Mouse (Mus musculus): Measurements from ENCODE around the gene Zfp277. TPM values are rescaled to one million over a fixed set of nuclear protein-coding genes. Genes with fewer than 3 reads are reported as not detected.

Zfp277 gene
- polyA plus RNA-seq, 1 experiment from 2014 or later: 35.8 TPM

DNA sequence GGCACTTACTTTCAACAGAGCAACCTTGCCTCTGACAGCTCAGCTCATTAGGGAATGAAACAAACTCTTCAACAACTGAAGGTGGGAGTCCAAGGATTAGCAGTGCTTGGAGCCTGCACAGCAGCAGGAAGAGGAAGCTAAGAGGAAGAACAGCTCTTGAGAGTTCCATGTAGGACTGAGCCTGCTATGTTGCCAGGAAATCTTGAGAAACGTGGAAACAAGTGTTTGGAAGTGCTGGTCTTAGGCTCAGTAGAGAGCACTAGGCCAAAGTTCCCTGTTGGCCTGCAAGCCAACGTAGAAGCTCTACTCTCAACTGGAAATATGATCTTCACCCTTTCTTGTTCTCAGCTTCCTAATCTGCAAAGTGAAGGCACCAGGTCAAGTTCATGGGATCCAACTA, 177.4 kb downstream of the Zfp277 start:
- ATAC-seq (replicated peaks; ENCODE audit: insufficient number of reproducible peaks, low FRiP score, low TSS enrichment): no peak
- 65% methylated on average over 2 of the region's 2 CpGs for WGBS (ENCODE audit: insufficient replicate concordance)
- H3K9ac ChIP-seq (ENCODE audit: low read depth, low read length): no peak overlapping the region

More for the DNA sequence above, 177.4 kb downstream of the Zfp277 start:
- Histone ChIP-seq H3K27me3 (ENCODE audit: control insufficient read depth, insufficient read depth, low read length) (no peaks in the 10 kb centered on the region), H3K36me3 (ENCODE audit: control insufficient read depth, insufficient read depth, low read length) (no peaks in the 10 kb centered on the region), H3K9me3 (replicated peaks; ENCODE audit: control insufficient read depth, low read length) (no peaks in the 10 kb centered on the region), H3K4me3 (ENCODE audit: low read depth, low read length) (no peak overlapping the region), H3K4me2 (no peak overlapping the region), H3K27ac (ENCODE audit: low read depth, low read length) (no peak overlapping the region), H3K4me1 (ENCODE audit: control insufficient read depth, insufficient read depth, low read length) (no peaks in the 10 kb centered on the region)

Other genes with a start within 250 kb of the Zfp277 start
- 21.4 and 23.9 TPM in 2 replicates for gene Lsmem1, start 246.4 kb downstream of the Zfp277 start, polyA plus RNA-seq (2014; fragmentation: Nextera tagmentation; extraction: Ambion mirVana)
- 93.6 and 103 TPM in 2 replicates for gene Ifrd1, start 197.4 kb downstream of the Zfp277 start, polyA plus RNA-seq (2014; fragmentation: Nextera tagmentation; extraction: Ambion mirVana)
- gene Dock4, start 50 bp upstream of the Zfp277 start, polyA plus RNA-seq (2014; fragmentation: Nextera tagmentation; extraction: Ambion mirVana): 6.1 and 8.1 TPM in 2 replicates

Data from heart, embryonic 11.5 days (tissue).